Mouse (Mus musculus): ENCODE measurements around the gene Snd1.
"Not testable (repeated sequence)": the region's sequence is repeated elsewhere in the genome, so short reads cannot be mapped to it uniquely, and the experiment has no call there.

Gene Snd1

GRCm38 (mm10) chr6:28482711-28483315, 7.9 kb downstream of the Snd1 start:
- in situ Hi-C loops (cut with MboI, MseI): loop anchor here in 1 of 2 experiments (5.0 kb wide), 1 partner anchor 61 kb away; the partner anchor contains the start of gene Arf5

GRCm38 (mm10) chr6:28486008-28486407, 11.1 kb downstream of the Snd1 start:
- in situ Hi-C loops (cut with MboI, MseI): no loop called here

GRCm38 (mm10) chr6:28486471-28486870, 11.5 kb downstream of the Snd1 start:
- in situ Hi-C loops (cut with MboI, MseI): no loop called here

- in situ Hi-C loops (cut with MboI, MseI): no loop called here
These were observed 12.0 kb downstream of the Snd1 start for GRCm38 (mm10) chr6:28486905-28487304.

- in situ Hi-C loops (cut with MboI, MseI): no loop called here
These were observed 13.4 kb downstream of the Snd1 start for GRCm38 (mm10) chr6:28488204-28488851.

- in situ Hi-C loops (cut with MboI, MseI): no loop called here
These were observed 15.7 kb downstream of the Snd1 start for GRCm38 (mm10) chr6:28490612-28491011.

- in situ Hi-C loops (cut with MboI, MseI): no loop called here
These were observed 16.3 kb downstream of the Snd1 start for GRCm38 (mm10) chr6:28491198-28491597.

- in situ Hi-C loops (cut with MboI, MseI): no loop called here
These were observed 22.9 kb downstream of the Snd1 start for GRCm38 (mm10) chr6:28497837-28498236.

GRCm38 (mm10) chr6:28502576-28502975, 27.6 kb downstream of the Snd1 start:
- in situ Hi-C loops (cut with MboI, MseI): no loop called here

GRCm38 (mm10) chr6:28503148-28503547, 28.2 kb downstream of the Snd1 start:
- in situ Hi-C loops (cut with MboI, MseI): no loop called here

GRCm38 (mm10) chr6:28504611-28505010, 29.7 kb downstream of the Snd1 start:
- in situ Hi-C loops (cut with MboI, MseI): no loop called here

- in situ Hi-C loops (cut with MboI, MseI): no loop called here
These were observed 32.8 kb downstream of the Snd1 start for GRCm38 (mm10) chr6:28507759-28508158.

- in situ Hi-C loops (cut with MboI, MseI): loop anchor here in 1 of 2 experiments (10.0 kb wide), 1 partner anchor 89 kb away; the partner anchor contains the start of genes Arf5, Fscn3 and Gcc1
These were observed 39.3 kb downstream of the Snd1 start for GRCm38 (mm10) chr6:28514195-28514594.

- in situ Hi-C loops (cut with MboI, MseI): loop anchor here in 1 of 2 experiments (10.0 kb wide), 1 partner anchor 90 kb away; the partner anchor contains the start of genes Arf5, Fscn3 and Gcc1
These were observed 40.0 kb downstream of the Snd1 start for GRCm38 (mm10) chr6:28514830-28515350.

GRCm38 (mm10) chr6:28516618-28517017, 41.7 kb downstream of the Snd1 start:
- in situ Hi-C loops (cut with MboI, MseI): loop anchor here in 1 of 2 experiments (10.0 kb wide), 1 partner anchor 92 kb away; the partner anchor contains the start of genes Arf5, Fscn3 and Gcc1

- in situ Hi-C loops (cut with MboI, MseI): loop anchor here in 1 of 2 experiments (10.0 kb wide), 1 partner anchor 92 kb away; the partner anchor contains the start of genes Arf5, Fscn3 and Gcc1
These were observed 42.1 kb downstream of the Snd1 start for GRCm38 (mm10) chr6:28517050-28517449.

GRCm38 (mm10) chr6:28519426-28519825, 44.5 kb downstream of the Snd1 start:
- in situ Hi-C loops (cut with MboI, MseI): loop anchor here in 1 of 2 experiments (10.0 kb wide), 1 partner anchor 95 kb away; the partner anchor contains the start of genes Arf5, Fscn3 and Gcc1

- in situ Hi-C loops (cut with MboI, MseI): not testable (repeated sequence)
These were observed 45.8 kb downstream of the Snd1 start for GRCm38 (mm10) chr6:28520787-28521186.

GRCm38 (mm10) chr6:28521416-28521815, 46.5 kb downstream of the Snd1 start:
- in situ Hi-C loops (cut with MboI, MseI): no loop called here

GRCm38 (mm10) chr6:28525589-28525988, 50.6 kb downstream of the Snd1 start:
- in situ Hi-C loops (cut with MboI, MseI): no loop called here

GRCm38 (mm10) chr6:28527459-28527858, 52.5 kb downstream of the Snd1 start:
- in situ Hi-C loops (cut with MboI, MseI): no loop called here

GRCm38 (mm10) chr6:28528208-28528607, 53.3 kb downstream of the Snd1 start:
- in situ Hi-C loops (cut with MboI, MseI): no loop called here
